Mouse (Mus musculus) olfactory bulb, adult 2 months (tissue): ENCODE measurements around the gene Tll2.

Experiments
- CTCF ChIP-seq: fragments of 200-500 bp; IDR thresholded peaks from 2 replicates; pipeline ENCODE4 v1.5.1; 2012; ENCODE audit warnings: low read depth, mild to moderate bottlenecking, low read length, moderate library complexity; ENCODE audit not compliant: insufficient read depth
- POLR2A ChIP-seq: fragments of 200-500 bp; IDR thresholded peaks from 2 replicates; pipeline ENCODE4 v1.6.1; 2012; ENCODE audit warnings: mild to moderate bottlenecking, low read depth, low read length, moderate library complexity; ENCODE audit not compliant: insufficient read depth

- TF ChIP-seq CTCF = no peak
- TF ChIP-seq POLR2A = no peak
Measured at GRCm38 (mm10) chr19:41051714-41052113, 154.9 kb downstream of the Tll2 start.
